Mouse (Mus musculus) kidney, adult 9 months (tissue): Measurements from ENCODE around the gene Slain2.
"Not testable (repeated sequence)": the region's sequence is repeated elsewhere in the genome, so short reads cannot be mapped to it uniquely, and the experiment has no call there.

ENCODE experiments used
- DNase-seq: peaks from one replicate; pipeline ENCODE4 v3.0.0; 2022

The Slain2 gene

GRCm38 (mm10) chr5:72957281-72957680 is 43.2 kb downstream of the Slain2 start:
- DNase-seq = no peak

DNA sequence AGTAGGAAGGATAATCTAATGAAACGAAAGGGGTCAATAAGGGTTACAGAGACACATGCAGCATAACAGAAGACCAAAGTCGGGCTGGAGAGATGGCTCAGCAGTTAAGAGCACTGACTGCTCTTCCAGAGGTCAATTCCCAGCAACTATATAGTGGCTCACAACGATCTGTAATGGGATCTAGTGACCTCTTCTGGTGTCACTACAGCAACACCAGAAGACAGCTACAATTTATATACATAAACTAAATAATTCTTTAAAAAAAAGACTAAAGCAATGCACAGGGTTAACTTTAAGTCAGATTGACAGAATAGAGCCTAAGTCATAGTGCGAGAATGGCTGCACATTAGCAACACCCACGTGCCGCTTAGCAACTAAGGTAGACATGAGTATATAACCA is 46.0 kb downstream of the Slain2 start:
- peak; percentile 11 for DNase-seq

- DNase-seq = no peak
These were observed 51.6 kb downstream of the Slain2 start for GRCm38 (mm10) chr5:72965706-72966105.

- DNase-seq = no peak
These were observed 58.3 kb downstream of the Slain2 start for GRCm38 (mm10) chr5:72972435-72972834.

- DNase-seq = no peak
These were observed 58.8 kb downstream of the Slain2 start for GRCm38 (mm10) chr5:72972934-72973333.

DNA sequence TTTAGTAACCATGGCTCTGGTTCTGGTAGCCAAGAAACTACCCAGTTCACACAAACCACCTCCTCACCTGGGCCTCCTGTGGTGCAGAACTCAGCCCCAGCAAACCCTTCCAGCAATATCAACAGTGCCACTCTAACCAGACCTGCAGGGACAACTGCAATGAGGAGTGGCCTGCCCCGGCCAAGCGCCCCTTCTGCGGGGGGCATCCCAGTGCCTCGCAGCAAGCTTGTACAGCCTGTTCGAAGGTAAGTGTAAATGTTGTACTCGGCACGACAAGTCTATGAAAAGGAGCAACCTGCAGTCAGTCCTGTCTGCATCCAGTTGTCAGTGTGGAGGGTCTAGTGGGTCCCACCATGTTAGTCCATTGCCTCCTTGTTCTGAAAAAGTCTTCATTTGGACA is 60.5 kb downstream of the Slain2 start, which contains the start of gene Gm10135:
TSS of gene Gm10135 (minus strand) at position 101 of the 400 bp plus-strand sequence.
- no peak for DNase-seq

- no peak for DNase-seq
These were observed 61.9 kb downstream of the Slain2 start for GRCm38 (mm10) chr5:72975996-72976395.

DNA sequence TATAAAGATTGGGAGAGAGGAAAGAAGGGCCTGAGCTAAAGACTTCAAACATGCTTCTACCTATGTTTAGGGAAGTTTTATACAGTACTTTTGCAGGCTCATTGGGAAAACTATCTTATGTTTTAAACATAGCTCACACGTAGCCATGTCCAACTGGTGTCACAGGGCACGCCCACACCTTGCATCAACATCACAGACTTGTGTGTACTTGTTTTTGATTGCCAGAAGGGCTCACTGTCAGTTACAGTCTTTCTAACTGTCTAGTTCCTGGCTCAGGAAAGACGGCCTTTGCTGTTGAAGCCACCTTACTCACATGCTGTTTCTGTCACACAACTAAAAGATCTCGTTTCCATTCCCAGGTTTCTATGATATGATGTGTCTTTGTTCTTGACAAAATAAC is 62.4 kb downstream of the Slain2 start:
- no peak for DNase-seq

GRCm38 (mm10) chr5:72984091-72984490 is 70.0 kb downstream of the Slain2 start:
- peak; percentile 42 for DNase-seq

- DNase-seq = no peak
These were observed 73.7 kb downstream of the Slain2 start for GRCm38 (mm10) chr5:72987786-72988185.

- DNase-seq = no peak
These were observed 75.7 kb downstream of the Slain2 start for GRCm38 (mm10) chr5:72989756-72990155.

- DNase-seq = no peak
These were observed 78.4 kb downstream of the Slain2 start for GRCm38 (mm10) chr5:72992474-72992873.

- no peak for DNase-seq
These were observed 80.3 kb downstream of the Slain2 start for GRCm38 (mm10) chr5:72994424-72994823.

GRCm38 (mm10) chr5:72994928-72995327 is 80.8 kb downstream of the Slain2 start:
- no peak for DNase-seq

DNA sequence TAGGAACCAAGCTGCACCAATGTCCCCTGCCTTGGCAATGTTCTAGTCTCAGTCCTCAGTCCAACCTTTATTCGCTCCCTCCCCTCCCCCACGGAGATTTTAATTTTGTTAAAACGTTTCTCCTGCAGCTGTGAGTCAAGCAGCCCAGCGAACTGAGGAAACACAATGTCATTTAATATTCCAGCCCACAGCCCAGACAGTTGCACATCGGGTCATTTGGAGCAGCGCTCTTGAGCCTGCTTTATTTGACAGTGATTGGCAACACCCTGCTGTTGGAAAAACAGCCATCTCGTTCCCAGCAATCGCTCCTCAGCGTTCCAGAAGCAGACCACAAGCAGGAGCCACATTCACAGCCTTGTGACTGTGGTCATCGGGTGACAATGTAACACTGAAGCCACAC is 81.3 kb downstream of the Slain2 start:
- no peak for DNase-seq

GRCm38 (mm10) chr5:72998546-72998945 is 84.4 kb downstream of the Slain2 start:
- not testable (repeated sequence) for DNase-seq

GRCm38 (mm10) chr5:73004046-73004445 is 89.9 kb downstream of the Slain2 start:
- DNase-seq = no peak

DNA sequence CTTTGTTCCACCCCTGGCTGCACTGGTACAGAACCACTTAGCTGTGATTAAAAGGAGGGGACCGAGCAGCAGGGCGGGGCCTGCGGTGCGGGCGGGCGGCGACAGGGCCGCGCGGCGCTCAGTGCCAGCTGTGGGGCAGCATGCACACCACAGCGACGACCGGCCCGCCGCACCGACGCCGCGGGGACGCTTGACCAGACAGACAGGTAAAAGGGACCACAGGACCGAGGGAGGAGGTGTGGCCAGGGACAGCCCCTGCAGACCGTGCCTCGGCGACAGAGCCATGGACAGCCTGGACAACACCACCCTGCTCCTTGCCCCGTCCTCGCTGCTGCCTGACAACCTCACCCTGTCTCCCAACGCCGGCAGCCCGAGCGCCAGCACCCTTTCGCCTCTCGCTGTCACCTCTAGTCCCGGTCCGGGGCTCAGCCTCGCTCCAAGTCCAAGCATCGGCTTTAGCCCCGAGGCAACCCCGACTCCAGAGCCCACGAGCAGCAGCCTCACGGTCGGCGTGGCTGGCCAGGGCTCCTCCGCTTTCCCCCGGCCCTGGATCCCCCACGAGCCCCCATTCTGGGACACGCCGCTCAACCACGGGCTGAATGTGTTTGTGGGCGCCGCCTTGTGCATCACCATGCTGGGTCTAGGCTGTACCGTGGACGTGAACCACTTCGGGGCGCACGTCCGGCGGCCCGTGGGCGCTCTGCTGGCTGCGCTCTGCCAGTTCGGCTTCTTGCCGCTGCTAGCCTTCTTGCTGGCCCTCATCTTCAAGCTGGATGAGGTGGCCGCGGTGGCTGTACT is 92.9 kb downstream of the Slain2 start, which contains the start of gene Slc10a4:
TSS of gene Slc10a4 (plus strand) at position 100 of the 798 bp plus-strand sequence.
- no peak for DNase-seq

DNA sequence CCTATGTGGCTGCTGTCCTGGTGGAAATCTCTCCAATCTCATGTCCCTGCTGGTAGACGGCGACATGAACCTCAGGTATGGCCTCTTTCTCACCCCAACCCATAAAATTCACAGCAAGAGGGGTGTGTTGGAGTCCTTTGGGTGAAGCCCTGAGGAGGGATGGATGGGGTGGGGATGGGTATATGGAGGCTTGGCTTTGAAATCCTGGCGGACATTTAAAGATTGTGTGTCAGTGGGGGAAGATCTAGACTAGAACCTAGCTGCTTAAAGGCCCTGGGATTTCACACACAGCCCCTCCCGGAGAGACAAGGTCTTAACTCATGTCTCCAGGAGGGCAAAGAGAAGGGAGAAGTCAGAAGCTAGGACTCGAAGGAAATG is 93.5 kb downstream of the Slain2 start:
- no peak for DNase-seq

DNA sequence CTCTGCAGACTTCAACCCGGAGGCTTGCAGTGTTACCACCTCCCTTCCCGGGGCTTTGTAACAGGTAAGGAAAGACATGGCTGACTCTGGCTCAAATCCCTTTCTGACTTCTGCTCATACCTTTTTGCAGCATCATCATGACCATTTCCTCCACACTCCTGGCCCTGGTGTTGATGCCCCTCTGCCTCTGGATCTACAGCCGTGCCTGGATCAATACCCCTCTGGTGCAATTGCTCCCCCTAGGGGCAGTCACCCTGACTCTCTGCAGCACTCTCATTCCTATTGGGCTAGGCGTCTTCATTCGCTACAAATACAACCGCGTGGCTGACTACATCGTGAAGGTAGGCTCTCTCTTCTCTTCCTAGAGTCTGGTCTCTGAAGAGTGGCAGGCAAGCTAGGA is 94.1 kb downstream of the Slain2 start:
- peak; percentile 28 for DNase-seq

GRCm38 (mm10) chr5:73011806-73012205 is 97.7 kb downstream of the Slain2 start:
- not testable (repeated sequence) for DNase-seq

GRCm38 (mm10) chr5:73012884-73013610 is 98.9 kb downstream of the Slain2 start:
- not testable (repeated sequence) for DNase-seq

GRCm38 (mm10) chr5:73013611-73014287 is 99.6 kb downstream of the Slain2 start:
- DNase-seq = not testable (repeated sequence)
